Mouse (Mus musculus) ES-Bruce4 (cell line): ENCODE results near the gene Tmc6. TPM values are rescaled to one million over a fixed set of nuclear protein-coding genes. Genes with fewer than 3 reads are reported as not detected.

ENCODE experiments used
- H3K27ac ChIP-seq: 2 replicates; pipeline ENCODE4 v1.5.1; 2012; ENCODE audit warnings: low read length, inconsistent platforms; ENCODE audit not compliant: insufficient read depth
- H3K27me3 ChIP-seq: 2 replicates; pipeline ENCODE4 v1.6.1; 2012; ENCODE audit warnings: mild to moderate bottlenecking, low read length, inconsistent platforms; ENCODE audit not compliant: control insufficient read depth, poor library complexity, insufficient read depth, severe bottlenecking
- H3K36me3 ChIP-seq: 2 replicates; pipeline ENCODE4 v1.6.1; 2012; ENCODE audit warnings: inconsistent platforms, mild to moderate bottlenecking, low read length, moderate library complexity; ENCODE audit not compliant: control insufficient read depth, poor library complexity, insufficient read depth, severe bottlenecking
- H3K4me1 ChIP-seq: one replicate; pipeline ENCODE4 v1.8.1; 2011; ENCODE audit warnings: low read length; ENCODE audit not compliant: control insufficient read depth, insufficient read depth
- H3K4me3 ChIP-seq: 2 replicates; pipeline ENCODE4 v1.5.1; 2011; ENCODE audit warnings: low read depth, mild to moderate bottlenecking, low read length
- H3K9ac ChIP-seq: 2 replicates; pipeline ENCODE4 v1.6.1; 2012; ENCODE audit warnings: low read depth, mild to moderate bottlenecking, inconsistent platforms; ENCODE audit not compliant: poor library complexity, severe bottlenecking
- H3K9me3 ChIP-seq: replicated peaks from 2 replicates; pipeline ENCODE4 v1.6.1; 2012; ENCODE audit warnings: mild to moderate bottlenecking, low read length, inconsistent platforms; ENCODE audit not compliant: control insufficient read depth, poor library complexity, insufficient read depth, severe bottlenecking
- CTCF ChIP-seq: IDR thresholded peaks from one replicate; pipeline ENCODE4 v1.8.1; 2011; ENCODE audit warnings: low read depth, low read length
- EP300 ChIP-seq: IDR thresholded peaks from 2 replicates; pipeline ENCODE4 v1.6.1; 2011; ENCODE audit warnings: low read depth, low read length; ENCODE audit not compliant: insufficient read depth
- POLR2A ChIP-seq: IDR thresholded peaks from one replicate; pipeline ENCODE4 v1.8.1; 2011; ENCODE audit warnings: low read length; ENCODE audit not compliant: insufficient read depth
- polyA plus RNA-seq: library from polyadenylated mRNA; stranded (reverse); fragments of >200 nt; gene quantifications from 2 replicates; pipeline ENCODE4 v1.2.4, GENCODE M21; 2011; ENCODE audit warnings: low read depth; ENCODE audit not compliant: missing spikeins, insufficient read depth, insufficient read length

Gene Tmc6
- polyA plus RNA-seq, 1 experiment: 12.3 TPM

DNA sequence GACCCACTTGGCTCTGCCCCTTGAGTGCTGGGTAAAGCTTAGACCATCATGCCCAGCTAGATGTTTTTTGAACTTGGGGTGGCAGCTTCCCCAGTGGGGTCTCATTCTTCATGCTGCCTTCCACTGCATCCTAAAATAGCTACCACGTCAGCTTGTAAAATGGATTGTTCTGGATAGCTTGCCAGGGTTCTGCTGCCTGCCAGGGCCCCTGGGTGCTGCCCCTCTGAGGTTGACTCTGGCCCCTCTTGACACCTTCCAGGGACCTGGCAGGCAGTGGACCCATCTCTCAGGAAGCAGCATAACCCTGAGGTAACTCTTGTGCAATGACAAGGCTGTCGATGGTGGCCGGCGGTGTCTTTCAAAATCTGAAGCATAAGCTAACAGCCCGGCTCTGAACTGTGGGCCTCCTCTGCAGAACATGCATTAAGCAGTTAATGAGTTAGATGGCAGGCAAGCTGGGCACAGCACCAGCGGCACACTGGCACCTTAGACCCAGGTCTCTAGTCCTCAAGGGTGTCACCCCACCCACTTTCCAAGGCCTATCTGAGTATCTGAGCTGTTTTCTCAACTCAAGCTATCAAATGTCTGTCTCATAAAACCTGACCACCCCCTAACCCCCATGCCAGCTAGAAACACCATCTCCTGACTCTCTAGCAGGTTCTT is 32.8 kb upstream of the Tmc6 start:
- no peak overlapping the region for H3K4me3 ChIP-seq
- no peak for TF ChIP-seq CTCF
- TF ChIP-seq EP300: no peak
- no peak for TF ChIP-seq POLR2A
- no peak overlapping the region for H3K27ac ChIP-seq
- H3K4me1 ChIP-seq: peaks cover 4% of the 10 kb centered on the region
- no peak overlapping the region for H3K9ac ChIP-seq
- no peaks in the 10 kb centered on the region for H3K9me3 ChIP-seq
- peaks cover 18% of the 10 kb centered on the region for H3K36me3 ChIP-seq
- no peaks in the 10 kb centered on the region for H3K27me3 ChIP-seq

DNA sequence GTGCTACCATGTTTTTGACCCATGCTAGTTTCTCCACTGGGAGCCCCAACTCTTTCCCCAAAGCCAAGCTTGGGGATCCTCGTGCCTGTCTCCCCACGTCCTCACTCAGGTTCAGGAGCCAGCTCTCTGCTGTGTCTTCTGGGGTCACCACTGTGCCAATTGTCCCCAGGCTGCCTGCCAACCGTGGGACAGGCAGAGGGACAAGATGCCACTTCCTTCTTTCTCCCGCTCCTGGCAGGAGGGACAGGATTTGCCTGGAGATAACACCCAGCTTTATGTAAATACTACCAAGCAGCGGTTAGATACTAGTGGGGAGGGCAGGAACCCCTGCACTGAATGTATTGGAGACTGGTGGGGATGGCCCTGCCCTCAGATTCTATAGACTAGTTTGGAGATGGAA is 31.9 kb upstream of the Tmc6 start:
- Histone ChIP-seq H3K36me3 (peaks cover 13% of the 10 kb centered on the region), H3K4me3 (no peak overlapping the region), H3K4me1 (peaks cover 2% of the 10 kb centered on the region), H3K9me3 (no peaks in the 10 kb centered on the region), H3K27ac (no peak overlapping the region), H3K27me3 (no peaks in the 10 kb centered on the region), H3K9ac (no peak overlapping the region)
- TF ChIP-seq CTCF (no peak), POLR2A (no peak), EP300 (no peak)

DNA sequence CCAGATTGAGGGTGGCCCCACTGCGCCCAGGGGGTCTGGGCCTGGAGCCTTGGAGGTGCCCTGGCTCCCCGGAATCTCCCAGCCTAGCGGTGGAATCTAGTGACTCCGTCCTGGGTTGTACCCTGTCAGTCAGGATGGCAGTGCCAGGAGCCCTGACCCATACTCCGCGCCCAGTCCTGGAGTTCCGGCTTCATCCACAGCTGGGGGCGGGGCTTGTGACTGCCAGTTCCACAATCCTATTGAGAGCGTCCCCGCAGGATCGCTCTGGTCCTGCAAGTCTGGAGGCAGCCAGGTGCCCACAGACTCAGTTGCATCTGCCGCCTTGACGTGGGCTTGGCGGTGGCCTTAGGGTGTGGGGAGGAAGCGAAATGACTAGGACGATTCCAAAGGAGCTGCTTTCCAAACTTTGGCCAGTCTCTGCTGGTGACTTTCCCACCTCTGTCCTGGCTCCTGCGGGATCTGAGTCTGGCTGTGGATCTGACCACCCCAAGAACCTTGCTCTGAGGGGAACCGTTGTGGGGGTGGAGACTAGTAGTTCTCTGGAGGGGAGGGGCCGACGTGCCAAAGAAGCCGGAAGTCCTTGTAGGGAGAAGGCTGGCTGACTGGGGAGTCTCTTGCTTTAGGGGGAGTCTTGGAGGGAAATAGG is 28.5 kb upstream of the Tmc6 start:
- H3K27ac ChIP-seq: no peak overlapping the region
- H3K9ac ChIP-seq: peak overlapping the region; percentile 92
- TF ChIP-seq EP300 (no peak), POLR2A (no peak), CTCF (no peak)
- no peaks in the 10 kb centered on the region for H3K9me3 ChIP-seq
- H3K4me1 ChIP-seq: peaks cover 2% of the 10 kb centered on the region
- H3K4me3 ChIP-seq: peak overlapping the region; percentile 78
- H3K36me3 ChIP-seq: peaks cover 9% of the 10 kb centered on the region
- no peaks in the 10 kb centered on the region for H3K27me3 ChIP-seq

DNA sequence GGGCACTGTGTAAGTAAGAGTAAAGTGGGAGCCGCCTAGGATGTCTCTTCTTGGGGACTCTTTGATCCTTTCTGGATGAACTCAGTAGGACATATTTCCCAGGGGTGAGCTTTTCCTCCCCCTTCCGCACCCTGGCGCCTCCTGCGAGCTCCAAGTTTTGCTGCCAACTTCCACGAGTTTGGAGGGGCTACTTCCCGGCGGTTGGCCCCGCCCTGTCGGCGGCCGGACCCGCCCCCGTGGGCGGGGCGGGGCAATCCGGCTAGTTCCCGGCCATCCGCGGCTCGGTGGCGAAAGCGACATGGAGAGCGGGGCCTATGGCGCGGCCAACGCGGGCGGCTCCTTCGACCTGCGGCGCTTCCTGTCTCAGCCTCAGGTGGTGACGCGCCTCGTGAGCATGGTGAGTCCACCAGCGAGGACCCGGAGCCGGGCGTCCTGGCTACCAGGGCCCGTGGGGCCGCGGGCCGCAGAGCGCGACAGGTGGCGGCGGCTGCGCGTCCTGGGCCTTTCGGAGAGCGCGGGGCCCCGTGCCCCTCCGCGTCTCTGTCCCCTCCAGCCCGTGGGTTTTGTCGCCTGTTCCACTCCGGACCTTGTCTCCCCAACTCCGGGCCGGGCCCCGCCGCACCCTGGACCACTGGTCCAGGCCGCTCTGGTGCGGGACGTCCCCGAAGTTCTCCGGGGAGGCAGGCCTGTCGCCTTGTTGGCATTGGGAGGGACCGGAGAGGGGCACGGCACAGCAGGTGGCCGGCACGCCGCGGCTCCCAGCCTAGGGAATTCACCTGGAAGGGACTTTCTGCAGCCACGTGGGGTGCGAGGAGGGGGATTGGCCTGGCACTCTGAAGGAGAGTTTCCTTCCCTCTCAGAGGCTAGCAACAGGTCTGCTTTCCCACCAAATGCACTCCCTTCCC is 27.7 kb upstream of the Tmc6 start, which contains the start of the genes Gm20708 and Syngr2:
Gene Gm20708, plus strand, starts transcription at position 262 of the 905 bp plus-strand sequence.
Gene Syngr2, plus strand, starts transcription at position 262 of the 905 bp plus-strand sequence.
- no peak within 1 kb of the TSS for H3K27ac ChIP-seq
- TF ChIP-seq POLR2A (peak; percentile 11), CTCF (no peak), EP300 (no peak)
- no peaks in the 10 kb centered on the region for H3K9me3 ChIP-seq
- peaks cover 2% of the 10 kb centered on the region for H3K4me1 ChIP-seq
- peak within 1 kb of the TSS; percentile 78 for H3K4me3 ChIP-seq
- H3K27me3 ChIP-seq: no peaks in the 10 kb centered on the region
- H3K9ac ChIP-seq: peak within 1 kb of the TSS; percentile 92
- H3K36me3 ChIP-seq: peaks cover 7% of the 10 kb centered on the region

DNA sequence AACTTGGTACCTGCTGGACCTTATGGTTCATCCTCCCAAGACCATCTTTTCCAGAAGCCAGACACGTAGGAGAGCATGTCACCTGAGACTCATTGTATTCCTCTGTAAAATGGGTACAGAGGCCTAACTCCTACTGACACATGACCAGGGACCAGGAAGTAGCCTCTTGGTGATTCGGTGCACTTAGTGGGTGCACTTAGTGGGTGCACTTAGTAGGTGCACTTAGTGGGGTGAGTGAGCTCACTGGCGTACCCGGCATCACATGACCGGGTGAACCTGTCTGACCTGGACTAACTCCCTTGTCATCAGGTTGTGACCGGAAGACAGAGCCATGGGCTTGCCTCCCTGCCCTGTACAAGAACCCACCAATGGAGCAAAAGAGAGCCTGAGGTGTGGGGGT is 24.8 kb upstream of the Tmc6 start:
- H3K36me3 ChIP-seq: no peaks in the 10 kb centered on the region
- no peaks in the 10 kb centered on the region for H3K27me3 ChIP-seq
- H3K27ac ChIP-seq: no peak overlapping the region
- no peaks in the 10 kb centered on the region for H3K9me3 ChIP-seq
- no peak overlapping the region for H3K4me3 ChIP-seq
- TF ChIP-seq EP300: no peak
- no peak overlapping the region for H3K9ac ChIP-seq
- peaks cover 2% of the 10 kb centered on the region for H3K4me1 ChIP-seq
